Mouse (Mus musculus): ENCODE data around the gene Srsf2. TPM values are rescaled to one million over a fixed set of nuclear protein-coding genes. Genes with fewer than 3 reads are reported as not detected.

The Srsf2 gene
- polyA plus RNA-seq, 1 experiment from 2014 or later, result 1,163 TPM

DNA sequence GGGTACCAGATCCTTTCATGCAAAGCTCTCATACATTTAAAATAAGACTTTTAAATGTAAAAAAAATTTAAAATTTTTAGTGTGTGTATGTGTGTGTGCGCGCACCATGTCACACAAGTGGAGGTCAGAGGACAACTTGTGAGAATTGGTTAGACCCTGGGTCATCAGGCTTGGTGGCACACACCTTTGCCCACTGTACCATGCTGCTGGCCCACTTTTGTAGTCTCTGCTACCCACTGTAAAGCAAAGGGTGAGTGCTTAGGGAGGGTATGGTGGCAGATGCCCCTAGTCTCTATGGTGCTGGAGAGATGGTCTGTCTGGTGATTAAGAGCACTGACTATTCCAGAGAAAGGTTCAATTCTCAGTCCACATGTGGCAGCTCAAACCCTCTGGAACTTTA is 29.6 kb downstream of the Srsf2 start:
- Histone ChIP-seq H3K27ac (replicated peaks; ENCODE audit: low read depth, low read length) (no peak overlapping the region), H3K36me3 (replicated peaks; ENCODE audit: control insufficient read depth, insufficient read depth, low read depth, low read length) (no peaks in the 10 kb centered on the region), H3K4me3 (ENCODE audit: low read depth, low read length) (no peak overlapping the region), H3K9ac (replicated peaks; ENCODE audit: low read length) (no peak overlapping the region), H3K4me2 (ENCODE audit: low read depth, low read length) (no peak overlapping the region), H3K4me1 (ENCODE audit: control insufficient read depth, insufficient read depth, low read length) (peaks cover 5% of the 10 kb centered on the region; the same call in 1 of the 2 replicates), H3K9me3 (replicated peaks; ENCODE audit: control insufficient read depth, low read length) (no peaks in the 10 kb centered on the region), H3K27me3 (ENCODE audit: control insufficient read depth, insufficient read depth, low read length) (no peaks in the 10 kb centered on the region)
- no peak for DNase-seq (ENCODE audit: low spot score)
- no peak for ATAC-seq (replicated peaks; ENCODE audit: insufficient number of reproducible peaks, low FRiP score, low TSS enrichment, low read depth)
- 97% methylated on average over 2 of the region's 2 CpGs for WGBS

DNA sequence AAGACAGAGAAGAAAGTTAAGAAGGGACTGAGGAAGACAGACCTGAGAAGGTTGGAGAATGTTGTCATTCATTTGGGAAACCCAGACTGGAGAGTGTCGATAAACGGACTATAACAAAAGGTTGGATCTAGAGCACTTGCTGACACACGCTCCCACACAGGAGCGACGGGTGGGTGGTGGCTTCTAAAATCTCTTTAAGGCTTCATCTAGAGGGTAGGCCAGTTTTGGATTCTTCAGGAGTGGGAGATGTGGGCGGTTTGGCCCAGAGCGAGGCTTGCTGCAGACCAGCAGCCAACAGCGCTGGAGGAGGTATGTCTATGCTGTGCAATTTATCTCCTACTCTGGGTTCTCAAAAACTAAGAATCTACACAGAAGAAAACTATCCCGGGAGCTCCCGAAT is 30.3 kb downstream of the Srsf2 start:
- no peak for DNase-seq (ENCODE audit: low spot score)
- no peak for ATAC-seq (replicated peaks; ENCODE audit: insufficient number of reproducible peaks, low FRiP score, low TSS enrichment, low read depth)
- Histone ChIP-seq H3K4me2 (ENCODE audit: low read depth, low read length) (no peak overlapping the region), H3K4me3 (ENCODE audit: low read depth, low read length) (no peak overlapping the region), H3K36me3 (replicated peaks; ENCODE audit: control insufficient read depth, insufficient read depth, low read depth, low read length) (no peaks in the 10 kb centered on the region), H3K27me3 (ENCODE audit: control insufficient read depth, insufficient read depth, low read length) (no peaks in the 10 kb centered on the region), H3K4me1 (ENCODE audit: control insufficient read depth, insufficient read depth, low read length) (peaks cover 5% of the 10 kb centered on the region; the same call in 1 of the 2 replicates), H3K27ac (replicated peaks; ENCODE audit: low read depth, low read length) (no peak overlapping the region), H3K9ac (replicated peaks; ENCODE audit: low read length) (no peak overlapping the region), H3K9me3 (replicated peaks; ENCODE audit: control insufficient read depth, low read length) (no peaks in the 10 kb centered on the region)
- 92% methylated on average over 10 of the region's 10 CpGs for WGBS

DNA sequence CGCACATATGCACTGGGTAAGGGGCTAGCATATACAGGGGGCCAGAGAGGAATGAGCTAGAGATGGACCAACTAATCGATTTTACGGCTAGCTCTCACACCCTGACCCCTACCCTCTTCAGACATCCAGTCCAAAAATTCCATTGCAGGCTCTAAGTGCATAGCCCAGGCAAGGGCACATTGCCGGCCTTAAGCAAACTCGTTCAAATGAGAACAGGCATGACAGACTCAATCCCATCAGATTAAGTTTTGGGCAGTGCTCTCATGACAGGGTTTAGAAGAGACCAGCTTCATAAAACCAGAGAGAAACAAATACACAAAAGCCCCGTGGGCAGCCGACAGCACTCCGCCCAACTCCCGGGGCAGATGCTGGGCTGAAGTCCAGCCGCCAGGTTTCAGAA is 30.7 kb downstream of the Srsf2 start:
- WGBS, result 74% methylated on average over 10 of the region's 10 CpGs
- no peaks in the 10 kb centered on the region for H3K36me3 ChIP-seq (replicated peaks; ENCODE audit: control insufficient read depth, insufficient read depth, low read depth, low read length)
- no peak overlapping the region for H3K4me2 ChIP-seq (ENCODE audit: low read depth, low read length)
- no peak for ATAC-seq (replicated peaks; ENCODE audit: insufficient number of reproducible peaks, low FRiP score, low TSS enrichment, low read depth)
- H3K9ac ChIP-seq (replicated peaks; ENCODE audit: low read length), result no peak overlapping the region
- H3K9me3 ChIP-seq (replicated peaks; ENCODE audit: control insufficient read depth, low read length), result no peaks in the 10 kb centered on the region
- no peak overlapping the region for H3K27ac ChIP-seq (replicated peaks; ENCODE audit: low read depth, low read length)
- peaks cover 2% of the 10 kb centered on the region; the same call in 1 of the 2 replicates for H3K4me1 ChIP-seq (ENCODE audit: control insufficient read depth, insufficient read depth, low read length)
- no peaks in the 10 kb centered on the region for H3K27me3 ChIP-seq (ENCODE audit: control insufficient read depth, insufficient read depth, low read length)
- DNase-seq (ENCODE audit: low spot score), result no peak
- H3K4me3 ChIP-seq (ENCODE audit: low read depth, low read length), result no peak overlapping the region

DNA sequence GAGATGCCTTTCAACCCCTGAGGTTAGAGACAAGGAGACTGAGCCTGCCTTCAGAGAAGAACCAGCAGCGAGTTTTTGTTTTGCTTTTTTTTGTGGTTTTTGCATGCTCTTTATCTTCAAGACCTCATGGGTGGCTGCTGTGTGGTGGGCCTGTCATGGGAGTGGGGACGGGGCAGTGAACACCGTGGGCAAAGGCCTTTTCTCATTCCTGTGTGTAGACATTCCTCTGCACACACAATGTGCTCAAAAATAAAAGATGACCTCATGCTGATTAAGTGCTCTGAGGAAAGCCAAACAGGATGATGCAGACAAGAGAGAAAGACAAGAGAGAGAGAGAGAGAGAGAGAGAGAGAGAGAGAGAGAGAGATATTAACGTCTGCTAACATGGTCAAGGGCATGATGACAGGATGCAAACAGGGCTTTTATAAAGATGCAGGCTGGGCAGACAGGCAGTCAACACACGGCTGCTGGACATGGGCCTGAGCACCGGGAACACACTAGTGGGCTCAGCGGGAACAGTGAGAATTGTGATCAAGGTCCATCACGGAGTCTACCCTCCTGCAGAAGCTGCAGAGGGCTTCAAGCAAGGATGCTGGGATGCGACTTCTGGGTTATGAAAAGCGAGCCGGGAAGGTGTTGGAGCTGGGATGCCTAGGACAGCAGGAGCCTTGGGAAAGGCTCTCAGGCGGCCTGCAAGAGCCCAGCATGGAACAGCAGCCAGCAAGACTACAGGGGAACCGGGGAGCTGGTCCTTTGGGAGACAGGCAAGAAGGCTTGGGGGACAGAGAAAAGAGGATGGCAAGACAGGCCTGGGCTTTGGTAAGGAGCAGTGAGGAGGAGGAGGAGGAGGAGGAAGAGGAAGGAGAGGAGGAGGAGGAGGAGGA is 31.6 kb downstream of the Srsf2 start:
- Histone ChIP-seq H3K9ac (replicated peaks; ENCODE audit: low read length) (no peak overlapping the region), H3K27ac (replicated peaks; ENCODE audit: low read depth, low read length) (no peak overlapping the region), H3K36me3 (replicated peaks; ENCODE audit: control insufficient read depth, insufficient read depth, low read depth, low read length) (no peaks in the 10 kb centered on the region), H3K9me3 (replicated peaks; ENCODE audit: control insufficient read depth, low read length) (no peaks in the 10 kb centered on the region), H3K27me3 (ENCODE audit: control insufficient read depth, insufficient read depth, low read length) (no peaks in the 10 kb centered on the region), H3K4me1 (ENCODE audit: control insufficient read depth, insufficient read depth, low read length) (no peaks in the 10 kb centered on the region), H3K4me3 (ENCODE audit: low read depth, low read length) (no peak overlapping the region), H3K4me2 (ENCODE audit: low read depth, low read length) (no peak overlapping the region)
- no peak for ATAC-seq (replicated peaks; ENCODE audit: insufficient number of reproducible peaks, low FRiP score, low TSS enrichment, low read depth)
- no peak for DNase-seq (ENCODE audit: low spot score)
- 66% methylated on average over 13 of the region's 13 CpGs for WGBS

DNA sequence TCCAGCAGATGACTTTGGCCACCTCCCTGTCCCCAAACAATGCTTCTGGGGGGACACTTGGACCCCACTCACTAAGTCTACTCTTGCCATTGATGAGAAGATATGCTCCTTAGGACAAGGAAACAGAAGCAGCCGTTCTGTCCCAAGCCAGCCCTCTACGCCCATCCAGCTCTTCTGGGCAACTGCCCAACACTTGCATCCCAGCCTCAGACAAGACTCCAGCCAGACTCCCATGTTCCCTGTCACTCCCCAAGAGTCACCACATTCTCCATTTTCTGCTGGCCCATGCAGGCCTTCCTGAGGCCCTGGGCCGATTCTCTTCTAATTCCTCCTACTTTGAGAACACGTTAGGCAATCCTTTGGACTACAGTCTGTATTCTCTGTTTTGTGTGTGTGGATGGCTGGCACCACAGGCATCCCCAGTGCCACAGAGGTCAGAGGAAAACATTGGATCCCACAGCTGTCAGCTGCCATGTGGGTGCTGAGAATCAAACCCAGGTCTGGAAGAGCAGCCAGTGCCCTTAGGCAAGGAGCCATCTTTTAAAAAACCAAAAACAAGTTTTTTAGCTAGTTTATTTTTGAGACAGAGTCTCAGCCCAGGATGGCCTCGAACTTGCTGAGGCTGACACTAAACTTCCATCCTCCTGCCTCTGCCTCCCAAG is 32.8 kb downstream of the Srsf2 start:
- H3K9me3 ChIP-seq (replicated peaks; ENCODE audit: control insufficient read depth, low read length), result no peaks in the 10 kb centered on the region
- H3K27me3 ChIP-seq (ENCODE audit: control insufficient read depth, insufficient read depth, low read length), result no peaks in the 10 kb centered on the region
- no peak overlapping the region for H3K4me2 ChIP-seq (ENCODE audit: low read depth, low read length)
- WGBS, result 89% methylated on average over 5 of the region's 5 CpGs
- DNase-seq (ENCODE audit: low spot score) (no peak), ATAC-seq (replicated peaks; ENCODE audit: insufficient number of reproducible peaks, low FRiP score, low TSS enrichment, low read depth) (no peak)
- H3K36me3 ChIP-seq (replicated peaks; ENCODE audit: control insufficient read depth, insufficient read depth, low read depth, low read length), result no peaks in the 10 kb centered on the region
- H3K9ac ChIP-seq (replicated peaks; ENCODE audit: low read length), result no peak overlapping the region
- no peak overlapping the region for H3K4me3 ChIP-seq (ENCODE audit: low read depth, low read length)
- peaks cover 3% of the 10 kb centered on the region for H3K4me1 ChIP-seq (ENCODE audit: control insufficient read depth, insufficient read depth, low read length)
- no peak overlapping the region for H3K27ac ChIP-seq (replicated peaks; ENCODE audit: low read depth, low read length)

DNA sequence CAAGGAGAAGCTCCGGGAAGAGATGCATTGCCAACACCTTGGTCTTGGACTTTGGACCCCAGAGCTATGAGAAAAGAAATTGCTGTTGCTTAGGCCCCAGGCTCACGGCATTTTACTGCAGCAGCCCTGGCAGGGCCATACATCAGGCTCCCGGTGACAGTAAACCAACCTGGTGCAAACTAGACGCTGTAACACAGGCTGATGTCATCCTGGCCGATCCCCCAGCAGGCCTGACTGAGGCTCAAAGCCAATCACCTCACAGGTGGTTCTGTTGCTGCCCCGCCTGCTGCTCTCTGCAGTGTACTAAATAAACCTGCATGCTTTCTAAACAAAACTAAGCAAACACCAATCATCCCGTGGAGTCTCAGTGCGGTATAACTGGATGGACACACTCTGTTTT is 34.2 kb downstream of the Srsf2 start:
- H3K4me3 ChIP-seq (ENCODE audit: low read depth, low read length), result no peak overlapping the region
- H3K27me3 ChIP-seq (ENCODE audit: control insufficient read depth, insufficient read depth, low read length), result no peaks in the 10 kb centered on the region
- H3K36me3 ChIP-seq (replicated peaks; ENCODE audit: control insufficient read depth, insufficient read depth, low read depth, low read length), result no peaks in the 10 kb centered on the region
- H3K9me3 ChIP-seq (replicated peaks; ENCODE audit: control insufficient read depth, low read length), result no peaks in the 10 kb centered on the region
- no peak overlapping the region for H3K27ac ChIP-seq (replicated peaks; ENCODE audit: low read depth, low read length)
- 77% methylated on average over 8 of the region's 8 CpGs for WGBS
- H3K9ac ChIP-seq (replicated peaks; ENCODE audit: low read length), result no peak overlapping the region
- no peak overlapping the region for H3K4me2 ChIP-seq (ENCODE audit: low read depth, low read length)
- DNase-seq (ENCODE audit: low spot score) (no peak), ATAC-seq (replicated peaks; ENCODE audit: insufficient number of reproducible peaks, low FRiP score, low TSS enrichment, low read depth) (no peak)
- H3K4me1 ChIP-seq (ENCODE audit: control insufficient read depth, insufficient read depth, low read length), result peaks cover 13% of the 10 kb centered on the region

DNA sequence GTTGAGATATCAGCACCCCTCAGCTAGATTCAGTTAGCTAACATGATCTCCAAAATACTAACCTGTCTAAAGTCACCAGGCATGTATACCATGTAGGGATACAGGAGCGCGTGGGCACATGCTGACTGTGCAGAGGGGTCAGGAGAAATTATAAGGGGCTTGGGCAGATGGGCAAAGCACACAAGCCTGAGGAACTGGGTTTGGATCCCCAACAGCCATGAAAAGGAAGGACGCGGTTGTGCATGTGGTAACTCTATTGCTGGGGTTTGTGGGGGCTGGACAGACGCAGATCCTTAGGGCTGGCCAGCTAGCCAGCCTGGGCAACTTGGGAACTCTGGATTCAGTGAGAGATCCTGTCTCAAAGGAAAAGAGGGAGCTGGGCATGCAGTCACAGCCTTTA is 35.3 kb downstream of the Srsf2 start:
- WGBS, result 97% methylated on average over 5 of the region's 5 CpGs
- Histone ChIP-seq H3K4me1 (ENCODE audit: control insufficient read depth, insufficient read depth, low read length) (peaks cover 25% of the 10 kb centered on the region), H3K4me3 (ENCODE audit: low read depth, low read length) (no peak overlapping the region), H3K36me3 (replicated peaks; ENCODE audit: control insufficient read depth, insufficient read depth, low read depth, low read length) (no peaks in the 10 kb centered on the region), H3K27me3 (ENCODE audit: control insufficient read depth, insufficient read depth, low read length) (no peaks in the 10 kb centered on the region), H3K27ac (replicated peaks; ENCODE audit: low read depth, low read length) (no peak overlapping the region), H3K9ac (replicated peaks; ENCODE audit: low read length) (no peak overlapping the region), H3K4me2 (ENCODE audit: low read depth, low read length) (no peak overlapping the region), H3K9me3 (replicated peaks; ENCODE audit: control insufficient read depth, low read length) (no peaks in the 10 kb centered on the region)
- no peak for ATAC-seq (replicated peaks; ENCODE audit: insufficient number of reproducible peaks, low FRiP score, low TSS enrichment, low read depth)
- no peak for DNase-seq (ENCODE audit: low spot score)

DNA sequence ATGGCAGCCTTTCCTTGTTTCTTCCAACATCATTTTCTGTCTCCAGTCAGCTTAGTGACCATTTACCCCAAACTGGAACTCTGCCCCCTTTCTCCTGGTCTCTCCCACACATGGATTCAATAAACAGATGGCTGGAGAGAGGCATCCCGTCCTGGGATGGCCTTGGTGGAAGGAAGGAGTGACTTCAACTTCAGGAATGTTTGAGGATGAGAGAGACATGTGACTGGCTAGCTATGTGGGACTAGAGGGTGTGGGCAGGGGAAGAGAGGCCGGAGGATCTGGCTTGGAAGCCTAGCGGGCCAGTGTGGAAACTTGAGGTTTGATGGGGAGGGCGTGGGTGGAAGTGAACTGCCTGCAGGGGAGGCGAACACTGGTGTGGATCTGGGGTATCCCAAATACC is 36.1 kb downstream of the Srsf2 start:
- H3K9me3 ChIP-seq (replicated peaks; ENCODE audit: control insufficient read depth, low read length), result no peaks in the 10 kb centered on the region
- WGBS, result 68% methylated on average over 5 of the region's 5 CpGs
- peaks cover 27% of the 10 kb centered on the region for H3K4me1 ChIP-seq (ENCODE audit: control insufficient read depth, insufficient read depth, low read length)
- no peak overlapping the region for H3K4me3 ChIP-seq (ENCODE audit: low read depth, low read length)
- no peak for ATAC-seq (replicated peaks; ENCODE audit: insufficient number of reproducible peaks, low FRiP score, low TSS enrichment, low read depth)
- H3K27ac ChIP-seq (replicated peaks; ENCODE audit: low read depth, low read length), result no peak overlapping the region
- DNase-seq (ENCODE audit: low spot score), result no peak
- no peaks in the 10 kb centered on the region for H3K36me3 ChIP-seq (replicated peaks; ENCODE audit: control insufficient read depth, insufficient read depth, low read depth, low read length)
- no peaks in the 10 kb centered on the region for H3K27me3 ChIP-seq (ENCODE audit: control insufficient read depth, insufficient read depth, low read length)
- no peak overlapping the region for H3K9ac ChIP-seq (replicated peaks; ENCODE audit: low read length)
- H3K4me2 ChIP-seq (ENCODE audit: low read depth, low read length), result no peak overlapping the region

All from embryonic facial prominence, embryonic 11.5 days (tissue).